Mouse (Mus musculus) liver, embryonic 13.5 days (tissue): ENCODE measurements around the gene Ggt1. TPM values are rescaled to one million over a fixed set of nuclear protein-coding genes. Genes with fewer than 3 reads are reported as not detected.

Source experiments
- ATAC-seq: fragments of 200-750 bp; cut with Nextera tagmentation; 2 replicates; pipeline ENCODE4 v1.8.0; 2017; ENCODE audit warnings: low read depth, mild to moderate bottlenecking, moderate number of reproducible peaks, moderate library complexity
- DNase-seq: peaks from one replicate; pipeline ENCODE4 v3.0.0; 2022
- H3K27ac ChIP-seq: fragments of 300-500 bp; sonication (generic); 2 replicates; pipeline ENCODE4 v1.5.1; 2015; ENCODE audit warnings: moderate library complexity, mild to moderate bottlenecking, inconsistent platforms
- H3K27me3 ChIP-seq: fragments of 300-500 bp; sonication (generic); 2 replicates; pipeline ENCODE4 v1.6.1; 2015; ENCODE audit warnings: mild to moderate bottlenecking, inconsistent platforms
- H3K36me3 ChIP-seq: fragments of 300-500 bp; sonication (generic); 2 replicates; pipeline ENCODE4 v1.6.1; 2015; ENCODE audit warnings: mild to moderate bottlenecking, inconsistent platforms
- H3K4me1 ChIP-seq: fragments of 300-500 bp; sonication (generic); replicated peaks from 2 replicates; pipeline ENCODE4 v1.6.1; 2015; ENCODE audit warnings: inconsistent platforms
- H3K4me2 ChIP-seq: fragments of 300-500 bp; sonication (generic); 2 replicates; pipeline ENCODE4 v1.6.1; 2015; ENCODE audit warnings: inconsistent platforms, mild to moderate bottlenecking, moderate library complexity
- H3K4me3 ChIP-seq: fragments of 300-500 bp; sonication (generic); replicated peaks from 2 replicates; pipeline ENCODE4 v1.5.1; 2015; ENCODE audit warnings: mild to moderate bottlenecking, inconsistent platforms
- H3K9ac ChIP-seq: fragments of 300-500 bp; sonication (generic); 2 replicates; pipeline ENCODE4 v1.6.1; 2015; ENCODE audit warnings: mild to moderate bottlenecking, inconsistent platforms
- H3K9me3 ChIP-seq: fragments of 300-500 bp; sonication (generic); replicated peaks from 2 replicates; pipeline ENCODE4 v1.6.1; 2016; ENCODE audit warnings: inconsistent platforms
- WGBS: fragments of 180-500 bp; shearing (Covaris S2); methylation state at CpG from one replicate; pipeline ENCODE4 v1.1.7; 2015; ENCODE audit not compliant: insufficient replicate concordance; 5-methylcytosine and 5-hydroxymethylcytosine counted together
- polyA plus RNA-seq: library from polyadenylated mRNA; unstranded; fragments of >200 nt; fragmentation: Nextera tagmentation; extraction: Ambion mirVana; gene quantifications from 2 replicates; pipeline ENCODE4 v1.2.1, GENCODE M21; 2015

Ggt1 gene
- 4.7 and 5.4 TPM in 2 replicates for polyA plus RNA-seq

- DNase-seq (no peak), ATAC-seq (no peak)
- Histone ChIP-seq H3K9ac (no peak within 1 kb of the TSS), H3K4me1 (peaks cover 28% of the 10 kb centered on the region), H3K27ac (no peak within 1 kb of the TSS), H3K27me3 (peaks cover 73% of the 10 kb centered on the region), H3K4me2 (peak within 1 kb of the TSS; percentile 68; the same call in 1 of the 2 replicates), H3K36me3 (no peaks in the 10 kb centered on the region), H3K4me3 (no peak within 1 kb of the TSS), H3K9me3 (no peaks in the 10 kb centered on the region)
- WGBS = 40% methylated on average over 10 of the region's 10 CpGs
Observed at GRCm38 (mm10) chr10:75561071-75561654, at the start of gene Ggt1. TSS of gene Ggt1 (plus strand) at chr10:75561604.

DNA sequence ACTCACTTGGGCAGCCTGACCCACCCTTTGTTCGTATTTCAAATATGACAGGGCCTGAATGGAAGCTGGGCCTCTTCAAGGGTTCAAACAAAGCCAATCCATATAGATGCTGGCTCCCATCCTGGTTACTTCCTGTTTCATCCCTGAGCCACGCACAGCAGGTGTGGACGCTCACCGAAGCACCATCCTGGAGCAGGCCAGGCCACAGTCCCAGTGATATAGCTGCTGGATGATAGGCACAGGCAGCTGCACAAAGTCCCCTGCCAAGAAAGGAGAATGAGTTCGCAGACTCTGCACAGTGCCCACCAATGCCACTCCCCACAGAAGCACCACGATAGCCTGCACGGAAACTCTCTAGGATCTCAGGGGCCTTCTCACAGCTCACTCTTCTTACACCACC lies 49.5 kb upstream of the Ggt1 start:
- peaks cover 41% of the 10 kb centered on the region for H3K4me1 ChIP-seq
- ATAC-seq (no peak), DNase-seq (no peak)
- H3K4me3 ChIP-seq = no peak overlapping the region
- no peak overlapping the region for H3K4me2 ChIP-seq
- H3K27ac ChIP-seq = no peak overlapping the region
- H3K9ac ChIP-seq = no peak overlapping the region
- no peaks in the 10 kb centered on the region for H3K9me3 ChIP-seq
- H3K27me3 ChIP-seq = no peaks in the 10 kb centered on the region
- WGBS = 96% methylated on average over 7 of the region's 7 CpGs
- peaks cover 70% of the 10 kb centered on the region for H3K36me3 ChIP-seq

GRCm38 (mm10) chr10:75512796-75513195 lies 48.6 kb upstream of the Ggt1 start:
- ATAC-seq (no peak), DNase-seq (no peak)
- peaks cover 41% of the 10 kb centered on the region for H3K4me1 ChIP-seq
- no peak overlapping the region for H3K9ac ChIP-seq
- peak overlapping the region; percentile 6; the same call in 1 of the 2 replicates for H3K4me3 ChIP-seq
- H3K9me3 ChIP-seq = no peaks in the 10 kb centered on the region
- H3K27ac ChIP-seq = peak overlapping the region; percentile 99; the same call in 1 of the 2 replicates
- peaks cover 61% of the 10 kb centered on the region for H3K36me3 ChIP-seq
- 84% methylated on average over 7 of the region's 7 CpGs for WGBS
- no peaks in the 10 kb centered on the region for H3K27me3 ChIP-seq
- peak overlapping the region; percentile 86; the same call in 1 of the 2 replicates for H3K4me2 ChIP-seq

DNA sequence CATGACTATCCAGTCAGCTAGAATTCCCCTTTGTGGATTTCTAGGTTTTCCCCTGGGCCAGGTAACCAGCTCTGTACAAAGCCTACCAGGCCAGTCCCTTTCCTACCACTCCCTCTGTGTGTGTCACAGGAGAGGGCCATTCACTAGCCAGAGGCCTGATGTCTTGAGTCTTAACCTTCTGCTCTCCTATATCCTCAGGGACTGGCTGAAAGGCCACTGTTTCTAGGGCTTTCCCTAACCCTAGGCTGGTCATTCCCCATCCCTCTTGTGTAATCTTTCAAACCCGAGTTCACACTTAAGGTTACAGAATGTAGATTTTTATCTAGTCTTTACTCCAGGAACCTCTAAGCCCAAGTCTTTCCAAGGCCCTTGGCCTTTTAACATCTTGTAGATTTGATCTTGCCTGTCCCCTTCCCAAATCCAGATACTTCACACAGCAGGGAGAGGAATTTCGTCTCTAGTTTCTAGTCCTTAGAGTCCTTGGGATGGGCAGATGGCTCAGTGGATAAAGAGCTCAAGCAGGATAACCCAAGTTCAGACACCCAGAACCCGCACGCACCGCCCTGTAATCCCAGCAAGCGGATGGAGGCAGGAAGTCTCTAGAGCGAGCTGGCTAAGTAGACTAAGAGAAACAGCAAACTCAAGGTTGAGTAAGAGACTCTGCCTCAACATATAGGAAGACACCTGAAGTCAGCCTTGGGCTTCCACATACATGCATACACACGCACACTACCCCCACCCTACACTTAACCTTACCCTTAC lies 47.9 kb upstream of the Ggt1 start:
- Histone ChIP-seq H3K27ac (peak overlapping the region; percentile 99), H3K9ac (peak overlapping the region; percentile 99), H3K4me2 (peak overlapping the region; percentile 86), H3K4me1 (peaks cover 43% of the 10 kb centered on the region), H3K36me3 (peaks cover 54% of the 10 kb centered on the region), H3K9me3 (no peaks in the 10 kb centered on the region), H3K4me3 (peak overlapping the region; percentile 97), H3K27me3 (no peaks in the 10 kb centered on the region)
- no peak for ATAC-seq
- DNase-seq = no peak
- WGBS = 62% methylated on average over 8 of the region's 8 CpGs

DNA sequence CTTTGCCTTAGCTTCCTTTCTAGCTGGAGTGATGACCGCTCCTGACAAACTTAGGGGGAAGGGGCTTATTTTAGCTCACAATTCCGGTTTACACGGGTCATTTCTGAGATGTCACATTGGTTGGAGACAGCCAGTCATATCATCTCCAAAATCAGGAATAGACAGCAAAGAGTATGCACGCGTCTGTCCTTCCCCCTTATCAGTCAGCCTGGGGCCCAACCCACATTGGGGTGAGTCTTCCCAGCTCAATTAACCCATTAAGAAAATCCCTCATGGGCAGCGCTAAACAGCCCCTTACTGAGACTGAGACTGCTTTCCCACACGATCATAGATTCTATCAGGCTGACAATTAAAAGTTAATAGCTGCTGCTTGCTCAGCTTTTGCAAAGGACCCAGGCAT lies 47.0 kb upstream of the Ggt1 start:
- peak overlapping the region; percentile 97 for H3K4me3 ChIP-seq
- H3K27ac ChIP-seq = peak overlapping the region; percentile 99
- H3K27me3 ChIP-seq = no peaks in the 10 kb centered on the region
- DNase-seq (peak; percentile 58), ATAC-seq (no peak)
- no peaks in the 10 kb centered on the region for H3K9me3 ChIP-seq
- H3K36me3 ChIP-seq = peaks cover 51% of the 10 kb centered on the region
- WGBS = 14% methylated on average over 7 of the region's 7 CpGs
- H3K4me1 ChIP-seq = peaks cover 52% of the 10 kb centered on the region
- peak overlapping the region; percentile 99 for H3K9ac ChIP-seq
- H3K4me2 ChIP-seq = peak overlapping the region; percentile 86

- H3K9me3 ChIP-seq = no peaks in the 10 kb centered on the region
- H3K27ac ChIP-seq = peak overlapping the region; percentile 99
- DNase-seq (peak; percentile 77), ATAC-seq (peak; percentile 71)
- no peaks in the 10 kb centered on the region for H3K27me3 ChIP-seq
- H3K36me3 ChIP-seq = peaks cover 51% of the 10 kb centered on the region
- H3K4me1 ChIP-seq = peaks cover 62% of the 10 kb centered on the region
- H3K4me3 ChIP-seq = peak overlapping the region; percentile 97
- H3K4me2 ChIP-seq = peak overlapping the region; percentile 86
- 15% methylated on average over 4 of the region's 4 CpGs for WGBS
- peak overlapping the region; percentile 99 for H3K9ac ChIP-seq
Observed at GRCm38 (mm10) chr10:75515216-75516037, 46.0 kb upstream of the Ggt1 start.

DNA sequence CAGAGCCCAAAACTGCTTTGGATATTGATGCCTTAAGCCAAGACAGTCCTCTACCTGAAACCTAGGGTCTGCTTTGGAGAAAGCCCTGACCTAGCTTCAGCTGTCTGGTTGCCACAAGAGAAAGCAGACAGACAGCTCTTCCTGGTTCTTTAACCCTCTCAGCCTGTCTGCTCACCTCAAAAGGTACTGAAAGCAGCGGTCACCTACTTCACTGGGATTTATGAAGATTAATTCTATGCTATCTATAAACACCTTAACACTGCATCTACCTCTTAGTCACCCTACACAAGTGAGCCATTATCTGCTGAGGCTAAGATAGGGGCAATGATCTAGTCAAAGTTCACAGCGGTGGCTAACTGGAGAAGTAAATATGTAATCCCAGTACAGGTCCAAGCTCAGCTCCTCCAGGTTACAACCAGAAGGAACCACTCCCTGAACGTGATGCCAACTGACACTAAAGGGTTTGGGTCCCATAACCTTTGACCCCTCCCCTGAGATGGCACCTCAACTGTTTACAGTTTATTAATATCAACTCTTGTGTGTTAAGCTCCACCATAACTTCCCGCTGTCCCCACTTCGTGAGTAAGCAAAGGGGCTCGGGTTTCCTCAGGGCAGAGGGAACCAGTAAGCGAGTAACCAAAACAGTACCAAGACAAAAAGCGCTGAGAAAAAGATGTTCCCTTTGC lies 45.2 kb upstream of the Ggt1 start:
- H3K4me3 ChIP-seq = peak overlapping the region; percentile 97
- peaks cover 70% of the 10 kb centered on the region for H3K4me1 ChIP-seq
- H3K27me3 ChIP-seq = no peaks in the 10 kb centered on the region
- peak overlapping the region; percentile 99 for H3K27ac ChIP-seq
- H3K9me3 ChIP-seq = no peaks in the 10 kb centered on the region
- no peak for DNase-seq
- H3K36me3 ChIP-seq = peaks cover 51% of the 10 kb centered on the region
- ATAC-seq = 0 out of 2 replicates have a peak, but pooled peaks have one; percentile 4
- peak overlapping the region; percentile 86 for H3K4me2 ChIP-seq
- 10% methylated on average over 8 of the region's 8 CpGs for WGBS
- peak overlapping the region; percentile 99 for H3K9ac ChIP-seq

DNA sequence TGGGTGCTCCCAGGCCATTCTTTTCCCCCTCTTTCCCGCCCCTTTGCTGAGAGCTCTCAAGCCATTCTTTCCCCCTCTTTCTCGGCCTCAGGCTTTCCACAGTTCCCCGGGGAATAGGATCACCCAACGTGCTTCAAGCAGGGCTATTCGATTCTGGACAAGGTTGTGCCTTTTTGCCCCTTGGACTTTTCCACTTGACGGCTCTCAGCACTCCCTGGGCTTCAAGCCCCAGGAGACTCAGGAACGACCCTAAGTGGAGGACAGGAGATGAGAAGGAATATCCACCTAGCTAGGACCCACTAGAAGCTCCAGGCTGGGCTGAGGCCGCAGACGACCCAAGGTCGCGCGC lies 44.7 kb upstream of the Ggt1 start:
- under 1% methylated on average over 12 of the region's 12 CpGs for WGBS
- ATAC-seq (no peak), DNase-seq (no peak)
- peak overlapping the region; percentile 99 for H3K27ac ChIP-seq
- H3K4me2 ChIP-seq = peak overlapping the region; percentile 86
- H3K27me3 ChIP-seq = no peaks in the 10 kb centered on the region
- H3K4me3 ChIP-seq = peak overlapping the region; percentile 97
- peaks cover 51% of the 10 kb centered on the region for H3K36me3 ChIP-seq
- peaks cover 72% of the 10 kb centered on the region for H3K4me1 ChIP-seq
- no peaks in the 10 kb centered on the region for H3K9me3 ChIP-seq
- peak overlapping the region; percentile 99 for H3K9ac ChIP-seq

DNA sequence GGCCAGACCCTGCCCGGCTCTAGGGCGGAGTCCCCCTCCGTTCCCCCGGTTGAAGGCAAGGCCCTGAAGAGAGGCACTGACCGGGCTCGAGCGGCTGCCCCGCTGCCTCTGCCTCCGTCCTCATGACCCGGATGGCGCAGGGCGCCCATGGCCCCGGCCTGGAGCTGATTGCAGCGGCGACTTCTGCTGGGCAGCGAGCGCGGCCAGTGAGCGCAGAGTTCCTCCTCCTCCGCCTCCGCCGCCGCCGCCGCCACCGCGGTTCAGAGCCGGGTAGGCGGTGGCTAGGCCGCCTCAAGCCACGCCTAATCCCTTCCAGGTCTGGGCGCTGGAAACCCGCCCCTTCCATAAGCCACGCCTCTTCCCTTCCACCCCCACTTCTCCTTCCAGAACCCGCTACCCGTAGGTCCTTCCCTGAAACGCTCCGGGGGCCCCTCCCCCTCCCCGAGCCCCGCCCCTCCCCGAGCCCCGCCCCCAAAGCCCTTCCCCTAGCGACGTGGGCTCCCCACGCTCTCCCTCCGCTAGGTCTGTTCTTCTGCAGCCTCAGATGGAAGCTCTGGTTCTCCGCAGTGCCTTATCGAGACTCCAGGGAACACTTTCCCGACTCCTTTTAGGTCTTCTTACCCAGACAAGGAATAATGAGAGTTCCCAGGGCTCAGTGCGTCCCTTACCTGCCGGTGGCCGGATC lies 44.2 kb upstream of the Ggt1 start, which contains the start of gene Snrpd3:
Snrpd3 (plus strand) TSS at position 479 of the 685 bp plus-strand sequence.
- H3K9me3 ChIP-seq = no peaks in the 10 kb centered on the region
- peaks cover 50% of the 10 kb centered on the region for H3K36me3 ChIP-seq
- WGBS = under 1% methylated on average over 48 of the region's 52 CpGs
- peak within 1 kb of the TSS; percentile 97 for H3K4me3 ChIP-seq
- peak within 1 kb of the TSS; percentile 92 for H3K4me2 ChIP-seq
- peak; percentile 87 for ATAC-seq
- peaks cover 76% of the 10 kb centered on the region for H3K4me1 ChIP-seq
- peak; percentile 96 for DNase-seq
- H3K9ac ChIP-seq = peak within 1 kb of the TSS; percentile 99
- H3K27ac ChIP-seq = peak within 1 kb of the TSS; percentile 99
- H3K27me3 ChIP-seq = no peaks in the 10 kb centered on the region

GRCm38 (mm10) chr10:75517758-75518143 lies 43.7 kb upstream of the Ggt1 start, which contains the start of gene Gucd1:
TSS of gene Gucd1 (minus strand) at chr10:75517972.
- Histone ChIP-seq H3K9me3 (no peaks in the 10 kb centered on the region), H3K36me3 (peaks cover 49% of the 10 kb centered on the region), H3K27ac (peak within 1 kb of the TSS; percentile 99), H3K4me3 (peak within 1 kb of the TSS; percentile 97), H3K27me3 (no peaks in the 10 kb centered on the region), H3K9ac (peak within 1 kb of the TSS; percentile 99), H3K4me2 (peak within 1 kb of the TSS; percentile 92), H3K4me1 (peaks cover 71% of the 10 kb centered on the region)
- ATAC-seq (peak; percentile 69), DNase-seq (peak; percentile 94)
- WGBS = under 1% methylated on average over 20 of the region's 20 CpGs
